Comparison of ENCODE assay signal across 15 mouse cellular contexts in the genomic region with DNA sequence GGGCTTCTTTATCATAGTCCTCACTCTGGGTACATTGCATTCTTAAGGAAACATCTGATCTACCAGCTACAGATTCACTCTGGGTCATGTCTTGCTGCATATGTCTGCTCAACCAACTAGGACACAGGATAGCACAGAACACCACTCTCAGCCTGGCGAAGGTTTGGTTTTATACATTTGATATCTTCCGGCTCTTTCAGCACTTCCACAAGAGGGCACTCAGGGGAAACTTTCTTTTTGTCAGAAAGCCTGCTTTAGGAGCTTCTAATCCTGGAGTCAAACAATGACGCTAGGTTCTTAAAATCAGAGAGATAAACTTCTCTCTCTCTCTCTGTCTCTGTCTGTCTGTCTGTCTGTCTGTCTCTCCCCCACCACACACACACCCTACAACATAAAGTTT. TPM values are rescaled to one million over a fixed set of nuclear protein-coding genes. Genes with fewer than 3 reads are reported as not detected.
A peak's percentile ranks its signal among the peaks of the same experiment; 100 is the strongest.
DNase-seq lines count a peak whose midpoint lies in the region; ATAC-seq and TF ChIP-seq lines count a peak whose summit lies in the region.
"Had no signal": no experiment of that assay in that cellular context is flagged by ENCODE, and none has a peak within 500 bp of the region (broad histone marks: within the 10 kb centered on the region; RNA-seq: fewer than 3 reads in every experiment).

No protein-coding gene starts in this region.

- peak; percentile 57 for TF ChIP-seq CTCF in left cerebral cortex, adult 2 months (IDR thresholded peaks at IDR 0.05)

- no peak overlapping the region for H3K4me2 ChIP-seq in hindbrain, embryonic 11.5 days (replicated peaks; ENCODE audit: low read depth, low read length)
- H3K4me2 ChIP-seq: forebrain, embryonic 13.5 days; hindbrain, embryonic 12.5 days; limb, embryonic 13.5 days had no signal

- 62% methylated on average over 3 of the region's 3 CpGs for WGBS in hindbrain, embryonic 11.5 days

- no peaks in the 10 kb centered on the region for H3K9me3 ChIP-seq in hindbrain, embryonic 11.5 days (ENCODE audit: control insufficient read depth, low read length)
- H3K9me3 ChIP-seq: hindbrain, embryonic 12.5 days; limb, embryonic 13.5 days had no signal

- DNase-seq in frontal cortex, postnatal 10 days (ENCODE audit: low spot score in 2 of 2): no peak
- DNase-seq in left cerebral cortex, adult 2 months (ENCODE audit: extremely low spot score in 1 of 2, low spot score in 2 of 2): peak; percentile 14 to 24
- no peak for DNase-seq in left cerebral cortex, postnatal 4 days
- DNase-seq in R1 (ENCODE audit: low read depth, low spot score): peak; percentile 20
- DNase-seq in layer of hippocampus, adult 9-11 months: peak; percentile 14
- no peak for DNase-seq in urinary bladder, postnatal 25 days (ENCODE audit: low spot score)
- no peak for DNase-seq in hindbrain, embryonic 11.5 days (ENCODE audit: low spot score)
- DNase-seq: kidney, postnatal 14 days; thymus, postnatal 25 days had no signal

- H3K4me1 ChIP-seq in hindbrain, embryonic 11.5 days (replicated peaks; ENCODE audit: control insufficient read depth, insufficient read depth, low read length): no peaks in the 10 kb centered on the region
- H3K4me1 ChIP-seq: forebrain, embryonic 13.5 days; hindbrain, embryonic 12.5 days; limb, embryonic 13.5 days had no signal

- H3K4me3 ChIP-seq in left cerebral cortex, adult 2 months: no peak overlapping the region
- no peak overlapping the region for H3K4me3 ChIP-seq in hindbrain, embryonic 11.5 days (ENCODE audit: low read depth, low read length)
- H3K4me3 ChIP-seq: forebrain, embryonic 13.5 days; hindbrain, embryonic 12.5 days; limb, embryonic 13.5 days had no signal

- no peak overlapping the region for H3K27ac ChIP-seq in left cerebral cortex, adult 2 months
- no peak overlapping the region for H3K27ac ChIP-seq in hindbrain, embryonic 11.5 days (ENCODE audit: low read depth, low read length)
- H3K27ac ChIP-seq: forebrain, embryonic 13.5 days; hindbrain, embryonic 12.5 days; limb, embryonic 13.5 days had no signal

- H3K36me3 ChIP-seq in hindbrain, embryonic 11.5 days (ENCODE audit: control insufficient read depth, insufficient read depth, low read length): no peaks in the 10 kb centered on the region
- H3K36me3 ChIP-seq: hindbrain, embryonic 12.5 days; limb, embryonic 13.5 days had no signal

- intact Hi-C loops in left cerebral cortex, adult 2 months (cut with DNase I): loop anchor here (10.0 kb wide), 1 partner anchor 1321 kb away; no protein-coding TSS in a partner anchor
- intact Hi-C loops in left cerebral cortex, postnatal 4 days (cut with DNase I): no loop called here

- peak; percentile 92 for ATAC-seq in frontal cortex, adult (ENCODE audit: low TSS enrichment)
- ATAC-seq in hindbrain, embryonic 11.5 days (ENCODE audit: low FRiP score): no peak
- ATAC-seq: CD4-positive, CD25-positive, alpha-beta regulatory T cell, adult 4 months; forebrain, embryonic 13.5 days had no signal

- H3K9ac ChIP-seq in hindbrain, embryonic 11.5 days (ENCODE audit: low read depth, low read length): no peak overlapping the region
- H3K9ac ChIP-seq: forebrain, embryonic 13.5 days; hindbrain, embryonic 12.5 days; limb, embryonic 13.5 days had no signal

- no peaks in the 10 kb centered on the region for H3K27me3 ChIP-seq in hindbrain, embryonic 11.5 days (ENCODE audit: control insufficient read depth, insufficient read depth, low read length)
- H3K27me3 ChIP-seq: forebrain, embryonic 13.5 days; hindbrain, embryonic 12.5 days; limb, embryonic 13.5 days had no signal

RNA-seq across cellular contexts. Expression of a gene that starts 27.8 kb away (rescaled TPM):
- 100 to 1,000 TPM in 1 of 2 experiments, 10 to 100 TPM in 1; 95.9 to 117 TPM for total RNA-seq in left cerebral cortex, adult 2 months (2021)
- 100 to 1,000 TPM; 113 to 116 TPM for total RNA-seq in left cerebral cortex, postnatal 4 days (2021)
- polyA plus RNA-seq in hindbrain, embryonic 11.5 days (2014; fragmentation: Nextera tagmentation; extraction: Ambion mirVana): 325 and 335 TPM in 2 replicates
- total RNA-seq: monocyte, adult 5-6 weeks had no signal

Comparison
In these comparisons a context has a peak if more than half of its experiments do, and no peak if none do; other contexts are left out.
1. DNase-seq: peak in left cerebral cortex, adult 2 months (2 of 2), R1 (single experiment) and layer of hippocampus, adult 9-11 months (single experiment); none in frontal cortex, postnatal 10 days (0 of 2), left cerebral cortex, postnatal 4 days (single experiment), urinary bladder, postnatal 25 days (single experiment) and hindbrain, embryonic 11.5 days (single experiment).